In genomic region chr3:60804711-60805293, GRCm38 (mm10) we compare ENCODE assay signal across 15 mouse cellular contexts.
"Had no signal": no experiment of that assay in that cellular context is flagged by ENCODE, and none has a peak within 500 bp of the region (broad histone marks: within the 10 kb centered on the region; RNA-seq: fewer than 3 reads in every experiment).

No protein-coding gene starts in this region.

- H3K4me3 ChIP-seq: lung, embryonic 15.5 days; midbrain, embryonic 10.5 days; midbrain, embryonic 12.5 days; midbrain, embryonic 15.5 days; neural tube, embryonic 12.5 days; stomach, embryonic 15.5 days had no signal

- H3K9me3 ChIP-seq: lung, embryonic 15.5 days; midbrain, embryonic 10.5 days; midbrain, embryonic 12.5 days; midbrain, embryonic 15.5 days; neural tube, embryonic 12.5 days; stomach, embryonic 15.5 days had no signal

- H3K9ac ChIP-seq: liver, postnatal 0 days; lung, embryonic 15.5 days; midbrain, embryonic 12.5 days; midbrain, embryonic 15.5 days; neural tube, embryonic 12.5 days; stomach, embryonic 15.5 days had no signal

- H3K36me3 ChIP-seq: lung, embryonic 15.5 days; midbrain, embryonic 10.5 days; midbrain, embryonic 12.5 days; midbrain, embryonic 15.5 days; neural tube, embryonic 12.5 days; stomach, embryonic 15.5 days had no signal

- DNase-seq: liver, postnatal 0 days; lung, adult 2 months; lung, postnatal 4 days; right cerebral cortex, postnatal 14 days; thymus, adult 2 months; thymus, postnatal 25 days; thymus, postnatal 4 days had no signal

- ATAC-seq: liver, postnatal 0 days; lung, postnatal 0 days; midbrain, embryonic 15.5 days had no signal

- H3K4me1 ChIP-seq: lung, embryonic 15.5 days; midbrain, embryonic 10.5 days; midbrain, embryonic 12.5 days; midbrain, embryonic 15.5 days; neural tube, embryonic 12.5 days; stomach, embryonic 15.5 days had no signal

- H3K27ac ChIP-seq: lung, embryonic 15.5 days; midbrain, embryonic 10.5 days; midbrain, embryonic 12.5 days; midbrain, embryonic 15.5 days; neural tube, embryonic 12.5 days; stomach, embryonic 15.5 days; stomach, postnatal 0 days had no signal

- H3K27me3 ChIP-seq: lung, embryonic 15.5 days; midbrain, embryonic 12.5 days; midbrain, embryonic 15.5 days; neural tube, embryonic 12.5 days; stomach, embryonic 15.5 days had no signal

- H3K4me2 ChIP-seq: lung, embryonic 15.5 days; midbrain, embryonic 12.5 days; midbrain, embryonic 15.5 days; neural tube, embryonic 12.5 days; stomach, embryonic 15.5 days had no signal
